Mouse (Mus musculus): ENCODE results near the gene Omt2b.
"Not testable (repeated sequence)": the region's sequence is repeated elsewhere in the genome, so short reads cannot be mapped to it uniquely, and the experiment has no call there.

- not testable (repeated sequence) for TF ChIP-seq ZNF384 (IDR thresholded peaks at IDR 0.05; ENCODE audit: low read depth, low read length); ZC3H11A (IDR thresholded peaks at IDR 0.05; ENCODE audit: borderline replicate concordance, low read depth, low read length)
These were observed 21.8 kb downstream of the Omt2b start for GRCm38 (mm10) chr9:78349141-78349540.
